ENCODE assay signal across 8 mouse cellular contexts in genomic region chr5:142813722-142814111, GRCm38 (mm10). TPM values are rescaled to one million over a fixed set of nuclear protein-coding genes. Genes with fewer than 3 reads are reported as not detected.
DNase-seq lines count a peak whose midpoint lies in the region; ATAC-seq lines count a peak whose summit lies in the region.

No protein-coding gene starts in this region.

- peak overlapping the region; percentile 100 for H3K4me3 ChIP-seq in forebrain, embryonic 10.5 days
- peak overlapping the region; percentile 94 for H3K4me3 ChIP-seq in intestine, embryonic 15.5 days (replicated peaks)
- H3K4me3 ChIP-seq in midbrain, embryonic 10.5 days, result peak overlapping the region; percentile 99

- WGBS in forebrain, embryonic 10.5 days, result under 1% methylated on average over 23 of the region's 23 CpGs
- WGBS in intestine, embryonic 15.5 days, result 2% methylated on average over 23 of the region's 23 CpGs
- under 1% methylated on average over 23 of the region's 23 CpGs for WGBS in midbrain, embryonic 10.5 days

- H3K27ac ChIP-seq in forebrain, embryonic 10.5 days, result peak overlapping the region; percentile 100
- peak overlapping the region; percentile 100 for H3K27ac ChIP-seq in intestine, embryonic 15.5 days
- peak overlapping the region; percentile 100 for H3K27ac ChIP-seq in midbrain, embryonic 10.5 days (replicated peaks)

- peak overlapping the region; percentile 89 for H3K4me2 ChIP-seq in intestine, embryonic 15.5 days (replicated peaks)

- H3K4me1 ChIP-seq in forebrain, embryonic 10.5 days, result peaks cover 48% of the 10 kb centered on the region
- peaks cover 37% of the 10 kb centered on the region for H3K4me1 ChIP-seq in intestine, embryonic 15.5 days (replicated peaks)
- peaks cover 62% of the 10 kb centered on the region for H3K4me1 ChIP-seq in midbrain, embryonic 10.5 days

- intact Hi-C loops in left cerebral cortex, postnatal 36 days (cut with DNase I), result no loop called here

- peak; percentile 16 to 32 for DNase-seq in left cerebral cortex, postnatal 36 days (ENCODE audit: low spot score in 2 of 2)
- DNase-seq in left cerebral cortex, adult 11 months (ENCODE audit: low spot score), result no peak
- DNase-seq in adrenal gland, postnatal 10 days, result peak; percentile 55
- no peak for DNase-seq in forebrain, embryonic 10.5 days (ENCODE audit: extremely low spot score, low spot score)
- no peak for DNase-seq in midbrain, embryonic 10.5 days (ENCODE audit: low spot score)
- no peak for DNase-seq in frontal cortex, postnatal 25 days (ENCODE audit: low spot score in 2 of 2)
- DNase-seq in frontal cortex, postnatal 14 days (ENCODE audit: low spot score in 2 of 2), result no peak

- peaks cover 65% of the 10 kb centered on the region for H3K36me3 ChIP-seq in forebrain, embryonic 10.5 days (replicated peaks)
- H3K36me3 ChIP-seq in intestine, embryonic 15.5 days, result no peaks in the 10 kb centered on the region
- H3K36me3 ChIP-seq in midbrain, embryonic 10.5 days, result peaks cover 30% of the 10 kb centered on the region

- H3K9me3 ChIP-seq in forebrain, embryonic 10.5 days, result peaks cover 6% of the 10 kb centered on the region; the same call in 1 of the 2 replicates
- no peaks in the 10 kb centered on the region for H3K9me3 ChIP-seq in intestine, embryonic 15.5 days
- H3K9me3 ChIP-seq in midbrain, embryonic 10.5 days (replicated peaks), result no peaks in the 10 kb centered on the region; the same call in 1 of the 2 replicates

- H3K9ac ChIP-seq in intestine, embryonic 15.5 days, result peak overlapping the region; percentile 100

- H3K27me3 ChIP-seq in forebrain, embryonic 10.5 days (ENCODE audit: poor library complexity, severe bottlenecking), result 0 out of 2 replicates have a peak, but pooled peaks cover 4% of the 10 kb centered on the region
- no peaks in the 10 kb centered on the region for H3K27me3 ChIP-seq in intestine, embryonic 15.5 days (replicated peaks)
- H3K27me3 ChIP-seq in midbrain, embryonic 10.5 days (ENCODE audit: low read depth, poor library complexity, severe bottlenecking), result no peaks in the 10 kb centered on the region

- ATAC-seq in intestine, embryonic 15.5 days, result no peak

RNA-seq across cellular contexts. Expression of gene Tnrc18, which starts 3.7 kb away (rescaled TPM):
- 100 to 1,000 TPM; 117 to 147 TPM for total RNA-seq in left cerebral cortex, postnatal 36 days (2021)
- total RNA-seq in adrenal gland, postnatal 10 days (2021), result 10 to 100 TPM; 77.5 to 98.6 TPM
- 21.5 and 22.7 TPM in 2 replicates for polyA plus RNA-seq in forebrain, embryonic 10.5 days (2016; fragmentation: Nextera tagmentation; extraction: Ambion mirVana)
- polyA plus RNA-seq in intestine, embryonic 15.5 days (2015; fragmentation: Nextera tagmentation; extraction: Ambion mirVana), result 19.5 and 21.6 TPM in 2 replicates
- 18.7 and 23.2 TPM in 2 replicates for polyA plus RNA-seq in midbrain, embryonic 10.5 days (2016; fragmentation: Nextera tagmentation; extraction: Ambion mirVana)

Comparison
In these comparisons a context has a peak if more than half of its experiments do, and no peak if none do; other contexts are left out.
1. DNase-seq: peak in left cerebral cortex, postnatal 36 days (2 of 2) and adrenal gland, postnatal 10 days (single experiment); none in left cerebral cortex, adult 11 months (single experiment), forebrain, embryonic 10.5 days (single experiment), midbrain, embryonic 10.5 days (single experiment), frontal cortex, postnatal 25 days (0 of 2) and frontal cortex, postnatal 14 days (0 of 2).
2. Peak in every context shown above with its lines, with median percentiles within 50 percentile points of each other: H3K27ac ChIP-seq and H3K4me3 ChIP-seq.